In the genomic region with DNA sequence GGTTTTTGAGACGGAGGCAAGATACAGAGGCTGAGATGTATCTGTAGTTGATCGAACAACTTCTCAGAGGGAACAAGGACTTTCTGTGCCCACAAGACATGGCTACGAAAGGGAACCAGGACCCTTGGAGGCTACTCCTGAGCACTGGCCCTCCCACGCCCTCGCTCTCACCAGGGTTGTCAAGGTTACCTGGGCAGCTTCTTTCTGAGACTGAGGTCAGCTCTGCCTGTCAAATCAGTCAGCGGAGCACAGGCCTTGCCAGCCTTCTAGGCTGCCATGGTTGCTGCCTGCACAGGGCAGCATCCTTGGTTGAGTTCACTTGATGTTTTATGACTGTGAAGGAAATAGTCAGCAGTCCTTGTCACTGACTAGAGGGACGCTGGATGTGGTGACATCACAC, we compare ENCODE assay signal across 24 mouse cellular contexts.
"Had no signal": no experiment of that assay in that cellular context is flagged by ENCODE, and none has a peak within 500 bp of the region (broad histone marks: within the 10 kb centered on the region; RNA-seq: fewer than 3 reads in every experiment).

No protein-coding gene starts in this region.

- DNase-seq: gastrocnemius, postnatal 14 days; gastrocnemius, postnatal 36 days; heart, adult 18-20 months; heart, postnatal 14 days; heart, postnatal 36 days; kidney, adult 11 months; kidney, adult 2 months; kidney, adult 9 months; kidney, postnatal 14 days; kidney, postnatal 36 days; layer of hippocampus, adult 9-11 months; layer of hippocampus, postnatal 36 days; left cerebral cortex, postnatal 4 days had no signal

- H3K9ac ChIP-seq: heart, embryonic 12.5 days; hindbrain, embryonic 14.5 days; kidney, embryonic 15.5 days; limb, embryonic 13.5 days; limb, embryonic 15.5 days; liver, embryonic 12.5 days; liver, embryonic 14.5 days had no signal

- H3K4me2 ChIP-seq: heart, embryonic 12.5 days; hindbrain, embryonic 14.5 days; kidney, embryonic 15.5 days; limb, embryonic 13.5 days; limb, embryonic 15.5 days; liver, embryonic 12.5 days had no signal

- H3K27ac ChIP-seq: heart, embryonic 10.5 days; hindbrain, embryonic 14.5 days; hindbrain, postnatal 0 days; kidney, embryonic 15.5 days; kidney, postnatal 0 days; limb, embryonic 13.5 days; limb, embryonic 15.5 days; liver, embryonic 12.5 days; liver, embryonic 14.5 days had no signal

- H3K9me3 ChIP-seq: heart, embryonic 10.5 days; heart, embryonic 12.5 days; kidney, embryonic 15.5 days; limb, embryonic 13.5 days; limb, embryonic 15.5 days; liver, embryonic 12.5 days had no signal

- ATAC-seq: hindbrain, postnatal 0 days; intestine, embryonic 16.5 days; liver, embryonic 12.5 days had no signal

- H3K4me3 ChIP-seq: heart, embryonic 10.5 days; heart, embryonic 12.5 days; kidney, embryonic 15.5 days; limb, embryonic 13.5 days; limb, embryonic 15.5 days; liver, embryonic 12.5 days had no signal

- H3K27me3 ChIP-seq: heart, embryonic 12.5 days; kidney, embryonic 15.5 days; limb, embryonic 13.5 days; limb, embryonic 15.5 days; liver, embryonic 12.5 days had no signal
